Mouse (Mus musculus) lung, postnatal 0 days (tissue): ENCODE data around the gene Ptprb.

ENCODE experiments used
- CTCF ChIP-seq: IDR thresholded peaks from 2 replicates; pipeline ENCODE4 v1.5.1; 2016; ENCODE audit warnings: antibody characterized with exemption, mild to moderate bottlenecking
- EP300 ChIP-seq: IDR thresholded peaks from 2 replicates; pipeline ENCODE4 v1.6.1; 2016; ENCODE audit warnings: antibody characterized with exemption, mild to moderate bottlenecking, control low read depth

DNA sequence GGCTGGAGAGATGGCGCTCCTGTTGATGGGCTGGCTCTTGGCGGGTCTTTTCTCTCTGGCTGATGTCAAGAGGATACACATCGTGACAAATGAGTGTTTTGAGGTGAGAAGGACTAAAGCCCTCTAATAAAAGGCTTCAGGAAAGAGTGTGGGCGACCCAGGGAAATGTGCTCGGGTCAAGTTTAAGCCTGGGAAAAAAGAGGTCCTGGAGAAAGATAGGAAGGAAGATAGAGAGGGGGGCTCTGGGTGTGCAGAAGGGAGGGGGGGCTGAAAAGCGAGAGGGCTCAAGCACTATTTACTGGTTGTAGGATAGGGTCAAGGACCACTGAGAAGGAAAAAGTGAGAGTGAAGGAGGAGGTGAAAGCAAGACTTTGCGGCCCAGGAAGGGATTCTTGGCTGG is 25.5 kb downstream of the Ptprb start:
- TF ChIP-seq CTCF: no peak
- TF ChIP-seq EP300: no peak; the same call in 1 of the 2 replicates
